In genomic region chr14:80846420-80847083, GRCm38 (mm10) we compare ENCODE assay signal across 12 mouse cellular contexts.
DNase-seq lines count a peak whose midpoint lies in the region; ATAC-seq and TF ChIP-seq lines count a peak whose summit lies in the region.
"Had no signal": no experiment of that assay in that cellular context is flagged by ENCODE, and none has a peak within 500 bp of the region (broad histone marks: within the 10 kb centered on the region; RNA-seq: fewer than 3 reads in every experiment).

No protein-coding gene starts in this region.

- 0 out of 2 replicates have a peak, but pooled peaks cover 9% of the 10 kb centered on the region for H3K4me1 ChIP-seq in hindbrain, embryonic 10.5 days (replicated peaks)
- peaks cover 4% of the 10 kb centered on the region; the same call in 1 of the 2 replicates for H3K4me1 ChIP-seq in midbrain, postnatal 0 days (ENCODE audit: insufficient read depth, low read length)
- H3K4me1 ChIP-seq: heart, embryonic 10.5 days; stomach, embryonic 15.5 days had no signal

- TF ChIP-seq CTCF in layer of hippocampus, adult 2 months (conservative IDR thresholded peaks at IDR 0.05): no peak
- peak; percentile 38 for TF ChIP-seq CTCF in midbrain, postnatal 0 days (IDR thresholded peaks at IDR 0.05)

- WGBS in hindbrain, embryonic 10.5 days: 89% methylated on average over 9 of the region's 9 CpGs
- WGBS in midbrain, postnatal 0 days: 49% methylated on average over 9 of the region's 9 CpGs

- no peaks in the 10 kb centered on the region for H3K36me3 ChIP-seq in hindbrain, embryonic 10.5 days
- no peaks in the 10 kb centered on the region for H3K36me3 ChIP-seq in midbrain, postnatal 0 days (ENCODE audit: insufficient read depth, low read length)
- H3K36me3 ChIP-seq: heart, embryonic 10.5 days; stomach, embryonic 15.5 days had no signal

- H3K27ac ChIP-seq in layer of hippocampus, adult 2 months: peak overlapping the region; percentile 28; the same call in 1 of the 2 replicates
- 0 out of 2 replicates have a peak overlapping the region, but pooled peaks have one; percentile 74 for H3K27ac ChIP-seq in hindbrain, embryonic 10.5 days
- H3K27ac ChIP-seq in midbrain, postnatal 0 days (ENCODE audit: low read depth, low read length): peak overlapping the region; percentile 62
- H3K27ac ChIP-seq: heart, embryonic 10.5 days; stomach, embryonic 15.5 days had no signal

- no peak overlapping the region for H3K9ac ChIP-seq in midbrain, postnatal 0 days (replicated peaks; ENCODE audit: low read length, poor library complexity, severe bottlenecking)
- H3K9ac ChIP-seq: stomach, embryonic 15.5 days had no signal

- no peaks in the 10 kb centered on the region for H3K9me3 ChIP-seq in hindbrain, embryonic 10.5 days
- no peaks in the 10 kb centered on the region for H3K9me3 ChIP-seq in midbrain, postnatal 0 days (ENCODE audit: low read length)
- H3K9me3 ChIP-seq: heart, embryonic 10.5 days; stomach, embryonic 15.5 days had no signal

- peak; percentile 81 for ATAC-seq in midbrain, postnatal 0 days (ENCODE audit: low FRiP score)
- ATAC-seq: intestine, embryonic 16.5 days had no signal

- DNase-seq in layer of hippocampus, adult 2 months (ENCODE audit: low spot score in 2 of 2): no peak
- DNase-seq in layer of hippocampus, postnatal 36 days: no peak
- DNase-seq in cerebellum, adult 11-12 months: peak; percentile 24
- no peak for DNase-seq in hindbrain, embryonic 10.5 days (ENCODE audit: low spot score)
- DNase-seq in midbrain, postnatal 0 days (ENCODE audit: low spot score): peak; percentile 76
- no peak for DNase-seq in ovary, postnatal 14 days (ENCODE audit: low spot score)
- no peak for DNase-seq in spleen, postnatal 4 days (ENCODE audit: low spot score in 2 of 2)
- no peak for DNase-seq in frontal cortex, adult 2 months (ENCODE audit: extremely low spot score in 1 of 2, low spot score in 1 of 2)
- DNase-seq: lung, adult 18-20 months had no signal

- H3K4me3 ChIP-seq in layer of hippocampus, adult 2 months: no peak overlapping the region
- H3K4me3 ChIP-seq in hindbrain, embryonic 10.5 days: no peak overlapping the region
- H3K4me3 ChIP-seq in midbrain, postnatal 0 days (ENCODE audit: low read depth, low read length): no peak overlapping the region
- H3K4me3 ChIP-seq: heart, embryonic 10.5 days; stomach, embryonic 15.5 days had no signal

- H3K4me2 ChIP-seq in midbrain, postnatal 0 days (ENCODE audit: low read depth, low read length, poor library complexity, severe bottlenecking): peak overlapping the region; percentile 49

- H3K27me3 ChIP-seq in hindbrain, embryonic 10.5 days (ENCODE audit: insufficient read depth, poor library complexity, severe bottlenecking): no peaks in the 10 kb centered on the region
- H3K27me3 ChIP-seq in midbrain, postnatal 0 days (ENCODE audit: insufficient read depth, low read length): no peaks in the 10 kb centered on the region
- H3K27me3 ChIP-seq: stomach, embryonic 15.5 days had no signal

Comparison
In these comparisons a context has a peak if more than half of its experiments do, and no peak if none do; other contexts are left out.
1. DNase-seq: peak in cerebellum, adult 11-12 months (single experiment) and midbrain, postnatal 0 days (single experiment); none in layer of hippocampus, adult 2 months (0 of 2), layer of hippocampus, postnatal 36 days (0 of 2), hindbrain, embryonic 10.5 days (single experiment), ovary, postnatal 14 days (single experiment), spleen, postnatal 4 days (0 of 2) and frontal cortex, adult 2 months (0 of 2).
2. Peak in every context shown above with its lines, with median percentiles within 50 percentile points of each other: H3K27ac ChIP-seq.